Mouse (Mus musculus) midbrain, embryonic 16.5 days (tissue): ENCODE measurements around the gene Gpha2. TPM values are rescaled to one million over a fixed set of nuclear protein-coding genes. Genes with fewer than 3 reads are reported as not detected.
A peak's percentile ranks its signal among the peaks of the same experiment; 100 is the strongest.

ENCODE experiments used
- ATAC-seq: fragments of 200-750 bp; cut with Nextera tagmentation; 2 replicates; pipeline ENCODE4 v1.8.0; 2017; ENCODE audit warnings: moderate TSS enrichment
- H3K27ac ChIP-seq: fragments of 300-500 bp; sonication (generic); 2 replicates; pipeline ENCODE4 v1.5.1; 2014; ENCODE audit warnings: mild to moderate bottlenecking, low read length, mixed read lengths
- H3K27me3 ChIP-seq: fragments of 300-500 bp; sonication (generic); 2 replicates; pipeline ENCODE4 v1.6.1; 2014; ENCODE audit warnings: low read depth, low read length, mixed read lengths; ENCODE audit not compliant: control insufficient read depth, insufficient read depth
- H3K36me3 ChIP-seq: fragments of 300-500 bp; sonication (generic); 2 replicates; pipeline ENCODE4 v1.6.1; 2014; ENCODE audit warnings: mild to moderate bottlenecking, low read length, moderate library complexity, mixed read lengths; ENCODE audit not compliant: control insufficient read depth, insufficient read depth
- H3K4me1 ChIP-seq: fragments of 300-500 bp; sonication (generic); 2 replicates; pipeline ENCODE4 v1.6.1; 2014; ENCODE audit warnings: mild to moderate bottlenecking, low read length, mixed read lengths; ENCODE audit not compliant: control insufficient read depth, insufficient read depth
- H3K4me2 ChIP-seq: fragments of 300-500 bp; sonication (generic); 2 replicates; pipeline ENCODE4 v1.6.1; 2014; ENCODE audit warnings: mild to moderate bottlenecking, low read length, mixed read lengths
- H3K4me3 ChIP-seq: fragments of 300-500 bp; sonication (generic); 2 replicates; pipeline ENCODE4 v1.5.1; 2014; ENCODE audit warnings: low read depth, mild to moderate bottlenecking, low read length, moderate library complexity, mixed read lengths
- H3K9ac ChIP-seq: fragments of 300-500 bp; sonication (generic); 2 replicates; pipeline ENCODE4 v1.6.1; 2014; ENCODE audit warnings: low read depth, low read length, mixed read lengths
- H3K9me3 ChIP-seq: fragments of 300-500 bp; sonication (generic); replicated peaks from 2 replicates; pipeline ENCODE4 v1.6.1; 2014; ENCODE audit warnings: mild to moderate bottlenecking, low read length, mixed read lengths; ENCODE audit not compliant: control insufficient read depth, poor library complexity, severe bottlenecking
- WGBS: fragments of 180-500 bp; shearing (Covaris S2); extraction: QIAGEN DNeasy Blood & Tissue Kit; methylation state at CpG from one replicate; pipeline ENCODE4 v1.1.7; 2014; 5-methylcytosine and 5-hydroxymethylcytosine counted together
- microRNA counts: library from miRNA; unstranded; fragments of <30 nt; microRNA quantifications from one replicate; lab custom pipeline; 2016
- microRNA-seq: library from miRNA; unstranded; fragments of <30 nt; microRNA quantifications from one replicate; pipeline ENCODE4, GENCODE M21; 2017
- polyA plus RNA-seq: library from polyadenylated mRNA; unstranded; fragments of >200 nt; fragmentation: Nextera tagmentation; extraction: Ambion mirVana; gene quantifications from 2 replicates; pipeline ENCODE4 v1.2.1, GENCODE M21; 2015

Gpha2 gene
- polyA plus RNA-seq, 1 experiment from 2014 or later: not detected

DNA sequence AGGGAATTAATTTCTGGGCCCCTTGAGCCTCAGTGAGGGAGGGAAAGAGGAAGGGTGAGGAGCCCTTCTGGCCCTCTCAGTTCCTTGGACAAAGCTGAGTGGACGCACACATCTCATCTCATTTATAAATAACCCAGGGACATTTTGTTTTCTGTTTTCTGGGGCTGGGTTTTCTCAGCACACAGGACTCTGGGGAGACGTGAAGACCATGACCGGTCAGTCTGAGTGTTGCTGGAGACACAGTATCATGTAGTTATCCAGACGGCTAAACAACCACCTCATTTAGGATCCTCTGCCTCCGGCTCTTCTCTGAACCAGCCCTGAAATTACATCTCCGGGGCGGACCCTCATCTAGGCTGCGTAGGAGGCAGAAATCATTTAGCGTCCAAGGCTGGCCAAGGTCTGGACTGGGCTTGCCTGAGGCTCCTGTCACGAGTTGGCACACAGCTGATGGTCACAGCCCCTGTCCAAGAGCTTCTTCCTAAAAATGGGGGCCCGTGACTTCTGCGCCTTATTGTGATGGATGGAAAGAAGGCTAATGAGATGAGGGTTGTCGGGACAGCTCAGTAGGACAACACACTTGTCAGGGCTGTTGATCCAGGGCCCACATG lies 47.9 kb downstream of the Gpha2 start:
- Histone ChIP-seq H3K36me3 (no peaks in the 10 kb centered on the region), H3K27me3 (no peaks in the 10 kb centered on the region), H3K9me3 (no peaks in the 10 kb centered on the region), H3K9ac (no peak overlapping the region), H3K4me3 (no peak overlapping the region), H3K4me1 (peaks cover 20% of the 10 kb centered on the region), H3K27ac (no peak overlapping the region), H3K4me2 (no peak overlapping the region)
- WGBS: 92% methylated on average over 13 of the region's 13 CpGs
- no peak for ATAC-seq

DNA sequence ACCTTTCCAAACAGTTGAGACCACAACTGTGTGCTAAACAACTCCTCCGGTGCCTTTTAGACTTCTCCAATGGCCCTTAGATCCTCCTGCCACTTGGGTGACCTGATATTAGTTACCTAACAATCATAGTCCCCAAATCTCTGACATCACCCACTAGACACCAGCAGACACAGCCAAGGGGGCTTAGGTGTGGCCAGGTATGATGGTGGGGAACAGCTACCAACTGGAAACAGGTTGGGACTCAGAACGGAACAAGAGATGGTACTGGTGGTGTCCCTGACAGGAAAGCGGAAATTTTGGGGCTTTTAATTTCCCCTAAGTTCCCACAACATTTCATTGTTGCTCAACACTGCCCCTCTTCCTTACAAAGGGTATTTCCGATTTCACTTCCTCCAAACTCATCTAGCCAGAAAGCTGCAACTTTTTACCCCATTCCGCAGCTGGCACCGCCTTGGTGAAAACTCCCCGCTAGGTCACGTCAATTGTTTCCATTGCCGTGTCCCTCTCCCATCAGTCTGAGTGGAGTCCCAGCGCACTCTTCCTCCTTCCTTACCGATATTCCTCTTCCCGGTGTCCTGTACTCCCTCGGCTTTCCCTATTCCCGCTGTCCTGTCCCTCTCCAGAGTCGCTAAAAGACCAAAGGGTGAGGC lies 49.7 kb downstream of the Gpha2 start:
- H3K4me2 ChIP-seq: peak overlapping the region; percentile 98
- H3K27me3 ChIP-seq: no peaks in the 10 kb centered on the region
- H3K4me1 ChIP-seq: peaks cover 30% of the 10 kb centered on the region
- no peak; the same call in 1 of the 2 replicates for ATAC-seq
- H3K4me3 ChIP-seq: peak overlapping the region; percentile 77
- no peaks in the 10 kb centered on the region for H3K9me3 ChIP-seq
- no peaks in the 10 kb centered on the region; the same call in 1 of the 2 replicates for H3K36me3 ChIP-seq
- 8% methylated on average over 15 of the region's 15 CpGs for WGBS
- H3K27ac ChIP-seq: peak overlapping the region; percentile 78
- peak overlapping the region; percentile 69 for H3K9ac ChIP-seq

DNA sequence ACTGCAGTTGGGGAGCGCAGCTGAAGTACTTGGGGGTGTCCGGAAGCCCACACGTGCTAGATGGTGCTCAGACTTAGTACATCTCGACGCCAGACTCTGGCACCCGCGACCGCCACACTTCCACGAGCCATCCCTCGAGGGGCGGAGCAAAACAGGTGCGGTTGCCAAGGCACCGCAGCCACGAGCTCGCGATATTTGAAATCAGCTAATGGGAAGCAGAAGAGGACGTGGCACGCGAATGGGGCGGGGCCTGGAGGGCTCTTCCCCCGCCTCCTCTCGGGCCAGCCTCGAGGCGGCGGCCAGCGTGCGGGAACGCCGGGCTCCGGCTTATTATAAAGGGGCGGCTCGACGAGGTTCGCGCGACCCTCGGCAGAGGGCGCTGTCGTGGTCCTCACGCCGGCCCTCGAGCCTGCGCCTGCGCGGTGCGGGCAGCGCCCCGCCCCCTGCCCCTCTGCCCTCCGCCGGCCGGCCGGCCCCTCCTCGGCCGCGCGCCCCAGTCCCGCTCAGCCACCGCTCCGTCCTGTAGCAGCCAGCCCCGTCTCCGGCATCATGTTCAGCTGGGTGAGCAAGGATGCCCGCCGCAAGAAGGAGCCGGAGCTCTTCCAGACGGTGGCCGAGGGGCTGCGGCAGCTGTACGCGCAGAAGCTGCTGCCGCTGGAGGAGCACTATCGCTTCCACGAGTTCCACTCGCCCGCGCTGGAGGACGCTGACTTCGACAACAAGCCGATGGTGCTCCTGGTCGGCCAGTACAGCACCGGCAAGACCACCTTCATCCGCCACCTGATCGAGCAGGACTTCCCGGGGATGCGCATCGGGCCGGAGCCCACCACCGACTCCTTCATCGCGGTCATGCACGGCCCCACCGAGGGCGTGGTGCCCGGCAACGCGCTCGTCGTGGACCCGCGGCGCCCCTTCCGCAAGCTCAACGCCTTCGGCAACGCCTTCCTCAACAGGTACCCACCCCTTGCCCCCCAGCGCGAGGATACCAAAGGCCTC lies 50.5 kb downstream of the Gpha2 start, which contains the start of gene Ehd1:
Ehd1 (plus strand) TSS at position 300 of the 996 bp plus-strand sequence.
- peaks cover 5% of the 10 kb centered on the region for H3K36me3 ChIP-seq
- H3K27me3 ChIP-seq: no peaks in the 10 kb centered on the region
- peak within 1 kb of the TSS; percentile 77 for H3K4me3 ChIP-seq
- peak within 1 kb of the TSS; percentile 82 for H3K9ac ChIP-seq
- peaks cover 30% of the 10 kb centered on the region for H3K4me1 ChIP-seq
- peak; percentile 95 for ATAC-seq
- H3K27ac ChIP-seq: peak within 1 kb of the TSS; percentile 78
- WGBS: under 1% methylated on average over 99 of the region's 106 CpGs
- no peaks in the 10 kb centered on the region for H3K9me3 ChIP-seq
- peak within 1 kb of the TSS; percentile 98 for H3K4me2 ChIP-seq

MicroRNAs encoded within 50 kb of the gene (microRNA counts, 519-probe panel; counts per million panel counts)
- microRNA mmu-miR-192 (lab: Ali Mortazavi, UCI): 1,635 counts per million, percentile 32 among the panel's probes with 10 or more counts

Small RNA genes lying within 50 kb of the gene (microRNA-seq; reads per million reads assigned to microRNA genes)
- gene Mir192 (96.9 reads per million, percentile 54 among the genes with 10 or more reads in this experiment), gene Mir194-2 (76.0 reads per million, percentile 51 among the genes with 10 or more reads in this experiment)

Other genes with a start within 250 kb of the Gpha2 start
- not detected in 2 replicates for gene Slc22a20, start 240.2 kb upstream of the Gpha2 start, polyA plus RNA-seq
- gene Capn1, start 210.5 kb upstream of the Gpha2 start, polyA plus RNA-seq: 3.0 and 3.2 TPM in 2 replicates
- gene Syvn1, start 179.8 kb upstream of the Gpha2 start, polyA plus RNA-seq: 31.5 and 34.5 TPM in 2 replicates
- gene Mrpl49, start 168.6 kb upstream of the Gpha2 start, polyA plus RNA-seq: 58.5 and 59.7 TPM in 2 replicates
- 459 and 498 TPM in 2 replicates for gene Fau, start 168.5 kb upstream of the Gpha2 start, polyA plus RNA-seq
- gene Znhit2, start 165.2 kb upstream of the Gpha2 start, polyA plus RNA-seq: 28.2 and 30.2 TPM in 2 replicates
- 55.1 and 59.0 TPM in 2 replicates for gene Tm7sf2, start 158.0 kb upstream of the Gpha2 start, polyA plus RNA-seq
- gene Vps51, start 149.1 kb upstream of the Gpha2 start, polyA plus RNA-seq: 86.1 and 93.9 TPM in 2 replicates
- not detected in 2 replicates for gene Tmem262, start 146.3 kb upstream of the Gpha2 start, polyA plus RNA-seq
- 0.85 and 1.5 TPM in 2 replicates for gene Gm28374, start 144.1 kb upstream of the Gpha2 start, polyA plus RNA-seq
- gene Zfpl1, start 141.4 kb upstream of the Gpha2 start, polyA plus RNA-seq: 80.6 and 87.3 TPM in 2 replicates
- gene Cdca5, start 141.4 kb upstream of the Gpha2 start, polyA plus RNA-seq: 3.7 and 4.1 TPM in 2 replicates
- not detected in 2 replicates for gene AC131692.1, start 132.0 kb upstream of the Gpha2 start, polyA plus RNA-seq
- 0.25 and 0.26 TPM in 2 replicates for gene Naaladl1, start 120.6 kb upstream of the Gpha2 start, polyA plus RNA-seq
- 44.2 and 45.2 TPM in 2 replicates for gene Sac3d1, start 107.7 kb upstream of the Gpha2 start, polyA plus RNA-seq
- 58.7 and 65.4 TPM in 2 replicates for gene Snx15, start 98.1 kb upstream of the Gpha2 start, polyA plus RNA-seq
- gene Batf2, start 85.4 kb upstream of the Gpha2 start, polyA plus RNA-seq: 0.15 TPM in 1 of 2 replicates, not detected in the other
- gene Arl2, start 84.8 kb upstream of the Gpha2 start, polyA plus RNA-seq: 133 and 151 TPM in 2 replicates
- not detected in 2 replicates for gene Majin, start 42.0 kb upstream of the Gpha2 start, polyA plus RNA-seq
- 149 and 165 TPM in 2 replicates for gene Ppp2r5b, start 9.5 kb downstream of the Gpha2 start, polyA plus RNA-seq
- 12.9 and 15.5 TPM in 2 replicates for gene Atg2a, start 15.3 kb downstream of the Gpha2 start, polyA plus RNA-seq
- gene Ehd1, start 50.3 kb downstream of the Gpha2 start, polyA plus RNA-seq: 99.6 and 103 TPM in 2 replicates
- gene Cdc42bpg, start 80.1 kb downstream of the Gpha2 start, polyA plus RNA-seq: 0.34 and 0.35 TPM in 2 replicates
- 71.4 and 74.8 TPM in 2 replicates for gene Men1, start 108.6 kb downstream of the Gpha2 start, polyA plus RNA-seq
- 19.0 and 20.1 TPM in 2 replicates for gene Map4k2, start 114.8 kb downstream of the Gpha2 start, polyA plus RNA-seq
- 95.9 and 99.5 TPM in 2 replicates for gene Sf1, start 137.3 kb downstream of the Gpha2 start, polyA plus RNA-seq
- 7.3 and 7.5 TPM in 2 replicates for gene Pygm, start 158.0 kb downstream of the Gpha2 start, polyA plus RNA-seq
- 91.4 and 139 TPM in 2 replicates for gene Rasgrp2, start 173.0 kb downstream of the Gpha2 start, polyA plus RNA-seq
- 30.4 and 37.5 TPM in 2 replicates for gene Nrxn2, start 192.4 kb downstream of the Gpha2 start, polyA plus RNA-seq